Mouse (Mus musculus) MN1 (cell line): ENCODE measurements around the gene Hdgfl1.

ENCODE experiments used
- DNase-seq: peaks from one replicate; pipeline ENCODE4 v3.0.0-alpha.2; 2016; ENCODE audit warnings: low spot score

Hdgfl1 gene

DNA sequence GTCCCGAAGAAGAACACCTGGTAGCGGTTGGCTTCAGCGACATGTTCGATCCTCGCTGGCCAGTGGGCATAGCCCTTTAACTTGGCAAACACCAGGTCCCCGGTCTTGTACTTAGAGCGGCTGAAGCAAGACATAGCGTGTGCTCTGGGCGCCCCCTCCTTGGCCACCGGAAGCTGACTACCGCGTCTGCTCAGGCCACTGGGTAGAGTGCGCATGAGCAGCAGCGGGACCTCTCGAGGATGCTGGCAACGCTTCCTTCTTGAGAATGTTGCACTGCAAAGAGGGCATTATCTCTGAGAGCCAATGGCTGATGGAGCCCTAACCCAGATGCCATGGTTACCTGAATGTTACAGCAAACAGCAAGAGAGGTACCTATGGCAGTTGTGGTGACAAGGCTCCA lies at the start of gene Hdgfl1:
Hdgfl1 (minus strand) TSS at position 211 of the 400 bp plus-strand sequence.
- DNase-seq, result no peak

DNA sequence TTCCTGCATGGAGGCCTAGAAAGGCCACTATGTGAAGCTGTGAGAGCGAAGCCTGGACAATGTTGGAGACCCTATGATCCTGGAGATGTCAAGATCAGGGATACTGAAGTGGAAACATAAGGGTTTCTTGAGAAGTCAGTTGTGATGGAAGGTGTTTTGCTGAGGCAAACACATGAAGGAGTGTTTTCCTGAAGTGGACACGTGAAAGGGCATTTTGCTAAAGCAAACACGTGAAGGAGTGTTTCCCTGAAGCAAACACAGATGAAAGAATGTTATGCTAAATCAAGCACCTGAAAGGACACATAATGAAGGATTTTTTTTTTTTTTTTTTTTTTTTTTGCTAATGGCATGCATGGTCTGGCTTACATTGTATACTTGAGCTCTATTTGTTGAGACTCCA lies 25.5 kb upstream of the Hdgfl1 start:
- DNase-seq, result no peak

DNA sequence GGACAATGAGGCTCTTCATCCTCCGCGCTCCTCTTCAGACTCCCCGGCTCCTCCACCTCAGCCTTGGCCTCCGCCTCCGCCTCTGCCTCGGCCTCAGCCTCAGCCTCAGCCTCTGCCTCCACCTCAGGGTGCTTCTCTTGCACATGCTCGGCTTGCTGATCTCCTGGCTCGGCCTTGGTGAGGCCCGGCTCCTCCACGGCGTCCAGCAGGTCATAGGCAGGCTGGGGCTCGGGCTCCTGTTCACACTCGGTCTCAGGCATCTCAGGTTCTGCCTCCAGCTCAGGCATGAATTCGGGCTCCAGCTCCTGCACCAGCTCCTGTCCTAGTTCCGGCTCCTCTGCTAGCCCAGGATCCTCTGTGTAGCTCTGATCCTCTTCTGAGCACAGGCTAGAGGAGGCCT lies 541 bp downstream of the Hdgfl1 start:
- no peak for DNase-seq

DNA sequence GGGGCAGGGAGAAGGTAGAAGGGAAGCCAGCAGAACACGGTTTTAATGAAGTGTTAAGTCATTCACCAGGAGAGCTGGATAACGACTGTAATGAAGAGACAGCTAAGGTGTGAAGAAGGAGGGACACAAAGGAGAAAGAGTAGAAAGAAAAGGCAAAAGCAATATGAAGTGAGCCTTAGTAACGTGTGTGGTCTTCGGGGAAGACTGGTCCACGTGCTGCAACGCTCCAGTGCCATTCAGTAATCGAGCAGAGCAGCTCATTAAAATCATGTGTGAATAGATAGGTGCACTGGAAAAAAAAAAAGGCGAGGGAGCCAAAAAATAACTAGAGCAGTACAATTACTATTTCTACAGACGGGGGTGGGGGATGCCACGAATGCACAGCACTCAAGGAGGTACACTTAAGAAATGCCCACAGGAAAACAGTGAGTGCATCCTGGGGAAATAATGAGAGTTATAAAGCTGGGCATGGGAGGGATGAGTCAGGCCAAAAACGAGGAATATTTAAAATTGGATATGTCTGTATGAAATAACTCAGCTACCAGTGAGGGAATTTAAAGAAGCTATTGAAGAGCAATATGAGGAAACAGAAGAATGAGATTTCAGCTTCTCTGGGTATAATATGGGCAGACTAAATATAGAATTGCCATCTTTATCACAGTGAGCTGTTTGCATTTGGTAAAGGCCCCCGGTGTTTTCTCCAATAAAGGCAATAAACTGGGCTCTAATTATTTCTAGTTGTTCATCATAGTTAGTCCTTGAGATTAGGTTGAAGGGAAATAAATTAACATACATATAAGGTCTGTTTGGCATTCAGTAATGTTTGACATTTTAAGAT lies 7.8 kb downstream of the Hdgfl1 start:
- no peak for DNase-seq

GRCm38 (mm10) chr13:26752863-26753262 lies 17.1 kb downstream of the Hdgfl1 start:
- DNase-seq, result no peak

- DNase-seq, result no peak
Measured at GRCm38 (mm10) chr13:26752414-26752813, 17.6 kb downstream of the Hdgfl1 start.

DNA sequence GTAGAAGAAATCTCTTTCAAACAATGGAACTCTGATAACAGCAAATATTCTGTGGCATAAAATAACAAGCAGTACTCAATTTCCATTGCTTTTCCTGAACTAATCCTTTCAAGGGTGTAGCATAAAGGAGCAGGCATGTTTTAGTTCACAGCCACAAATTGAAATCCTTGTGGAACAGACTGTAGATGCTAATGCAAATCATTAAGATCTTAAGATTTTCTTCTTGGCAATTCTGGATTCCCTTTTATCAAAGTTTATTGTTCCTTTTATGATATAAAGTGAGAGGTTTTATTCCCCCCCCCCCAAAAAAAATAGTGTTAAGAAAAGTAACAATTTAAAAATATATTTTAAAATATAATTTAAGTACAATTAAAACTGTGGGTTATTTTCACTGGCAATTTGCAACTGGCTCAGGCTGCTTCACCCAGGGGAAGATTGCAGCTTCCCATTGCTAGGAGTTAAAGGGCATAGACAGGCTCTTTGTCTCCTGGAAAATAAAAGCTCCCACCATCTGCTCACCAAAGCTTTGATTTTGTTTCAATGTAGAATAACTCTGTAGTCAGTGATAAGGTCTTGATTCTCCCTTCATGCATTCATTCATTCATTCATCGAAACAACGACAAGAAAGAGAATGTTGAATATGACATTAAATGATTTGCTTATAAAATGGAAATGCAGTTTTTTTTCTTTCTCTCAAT lies 24.1 kb downstream of the Hdgfl1 start:
- DNase-seq, result no peak

DNA sequence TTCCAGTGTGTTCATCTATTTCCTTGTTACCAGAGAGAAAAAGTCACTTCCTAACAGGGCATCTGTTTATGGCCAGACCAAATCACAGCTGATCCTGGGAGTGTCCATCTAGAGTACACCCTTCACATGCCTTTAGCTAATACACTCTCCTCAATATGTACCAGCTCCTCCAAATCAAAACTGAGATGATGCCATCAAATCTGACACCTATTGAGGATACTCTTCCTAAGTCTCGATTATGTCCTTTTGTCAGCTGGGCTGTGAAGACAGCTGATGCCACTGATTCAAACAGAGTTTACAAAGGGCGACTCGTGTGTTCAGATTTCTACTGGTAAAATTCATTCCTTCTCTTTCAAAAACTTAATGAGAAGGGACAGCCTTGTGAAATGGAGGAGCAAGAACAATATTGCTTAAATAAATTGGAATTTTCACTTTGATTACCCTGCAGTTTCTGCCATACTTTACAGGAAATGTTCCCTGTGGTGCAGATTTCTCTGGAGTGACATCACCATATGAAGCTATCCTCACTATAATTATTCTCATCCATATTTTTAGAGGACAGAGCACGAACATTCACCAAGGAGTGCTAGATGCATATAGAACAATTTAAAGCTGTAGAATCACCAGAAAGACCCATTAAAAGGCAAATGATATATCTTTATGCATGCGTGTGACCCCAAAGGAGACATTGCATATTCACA lies 24.8 kb downstream of the Hdgfl1 start:
- DNase-seq, result no peak

GRCm38 (mm10) chr13:26744068-26744467 lies 25.9 kb downstream of the Hdgfl1 start:
- no peak for DNase-seq

DNA sequence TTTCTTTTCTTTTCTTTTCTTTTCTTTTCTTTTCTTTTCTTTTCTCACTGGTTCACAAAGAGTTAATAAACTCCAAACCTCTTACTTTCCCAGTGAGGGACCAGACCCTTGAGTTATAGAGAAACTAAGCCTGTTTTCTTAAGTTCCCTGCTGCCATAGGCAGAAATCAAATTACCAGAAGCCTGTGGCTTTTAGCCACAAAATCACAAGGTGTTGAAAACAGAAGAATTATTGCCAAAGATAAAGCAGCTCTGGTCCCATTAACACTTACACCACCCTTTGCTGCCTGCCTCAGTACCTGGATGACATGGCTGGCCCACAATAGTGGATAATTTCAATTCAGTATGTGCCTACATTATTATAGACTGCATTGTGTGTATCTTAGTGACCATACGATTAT lies 35.0 kb downstream of the Hdgfl1 start:
- DNase-seq, result peak; percentile 44

GRCm38 (mm10) chr13:26724250-26724649 lies 45.7 kb downstream of the Hdgfl1 start:
- DNase-seq, result no peak

- no peak for DNase-seq
Measured at GRCm38 (mm10) chr13:26721333-26721732, 48.6 kb downstream of the Hdgfl1 start.

GRCm38 (mm10) chr13:26720917-26721316 lies 49.0 kb downstream of the Hdgfl1 start:
- DNase-seq, result no peak

DNA sequence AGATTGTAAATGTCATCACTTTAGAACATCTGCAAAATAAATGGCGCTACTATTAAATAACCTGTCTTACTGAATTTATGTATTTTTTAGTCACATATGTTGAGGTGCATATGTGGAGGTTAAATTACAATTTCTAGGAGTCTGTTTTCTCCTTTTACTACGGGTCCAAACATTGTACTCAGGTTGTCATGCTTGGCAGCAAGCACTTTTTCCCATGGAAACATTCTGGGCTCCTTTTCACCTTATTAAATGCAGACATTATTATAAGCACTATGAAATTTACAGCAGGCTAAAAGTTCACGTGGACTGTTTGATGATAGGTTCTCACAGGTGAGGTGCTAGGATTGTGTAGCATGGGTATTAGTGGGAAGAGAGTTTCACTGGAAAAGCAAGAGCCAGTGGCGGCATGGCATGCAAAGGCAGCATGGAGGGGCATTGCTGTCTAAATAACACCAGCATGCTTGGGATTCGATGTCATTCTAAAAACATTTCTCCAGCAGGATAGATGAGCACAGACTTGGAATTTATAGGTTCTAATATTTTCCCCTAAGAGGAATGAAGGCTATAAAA lies 50.7 kb downstream of the Hdgfl1 start:
- no peak for DNase-seq
